Mouse (Mus musculus): Measurements from ENCODE around the gene Ctxn2.
"Not testable (repeated sequence)": the region's sequence is repeated elsewhere in the genome, so short reads cannot be mapped to it uniquely, and the experiment has no call there.

The Ctxn2 gene

GRCm38 (mm10) chr2:125135903-125136811 is at the start of gene Ctxn2:
Gene Ctxn2, plus strand, starts transcription at chr2:125136692.
- peak; percentile 15 for DNase-seq (ENCODE audit: low read depth)

DNA sequence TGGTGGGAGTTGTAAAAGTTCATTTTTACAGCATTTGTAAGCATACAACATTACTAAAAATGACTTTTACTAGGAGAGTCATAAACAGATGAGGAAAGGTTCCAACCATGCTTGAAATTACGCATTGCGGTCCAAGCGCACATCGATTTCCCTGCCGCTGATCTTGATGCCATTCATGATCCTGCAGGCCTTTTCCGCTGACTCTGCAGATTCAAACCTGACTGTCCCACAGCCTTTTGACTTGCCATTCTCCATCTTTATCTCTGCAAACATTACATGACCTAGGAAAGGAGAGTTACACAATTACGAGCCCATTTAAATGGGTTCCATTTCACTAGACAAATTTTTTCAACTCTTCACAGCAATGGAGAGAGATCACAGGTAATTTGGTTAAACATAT is 47.7 kb upstream of the Ctxn2 start:
- DNase-seq (ENCODE audit: low read depth) = no peak

DNA sequence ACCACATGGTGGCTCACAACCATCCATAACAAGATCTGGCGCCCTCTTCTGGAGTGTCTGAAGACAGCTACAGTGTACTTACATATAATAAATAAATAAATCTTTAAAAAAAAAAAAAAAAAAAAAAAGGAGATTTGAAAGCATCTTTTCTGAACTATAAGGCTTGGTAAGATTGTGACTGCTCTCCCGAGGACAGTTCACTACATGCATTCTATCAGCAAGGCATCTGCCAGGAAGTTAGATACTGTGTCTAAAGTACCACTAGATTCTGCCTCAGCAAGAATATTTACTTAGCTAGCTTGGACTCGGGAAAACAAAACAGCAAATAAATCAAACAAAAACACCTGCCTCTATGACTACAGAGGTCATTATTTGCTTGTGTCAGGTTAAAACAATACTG is 44.4 kb upstream of the Ctxn2 start:
- not testable (repeated sequence) for DNase-seq (ENCODE audit: low read depth)

DNA sequence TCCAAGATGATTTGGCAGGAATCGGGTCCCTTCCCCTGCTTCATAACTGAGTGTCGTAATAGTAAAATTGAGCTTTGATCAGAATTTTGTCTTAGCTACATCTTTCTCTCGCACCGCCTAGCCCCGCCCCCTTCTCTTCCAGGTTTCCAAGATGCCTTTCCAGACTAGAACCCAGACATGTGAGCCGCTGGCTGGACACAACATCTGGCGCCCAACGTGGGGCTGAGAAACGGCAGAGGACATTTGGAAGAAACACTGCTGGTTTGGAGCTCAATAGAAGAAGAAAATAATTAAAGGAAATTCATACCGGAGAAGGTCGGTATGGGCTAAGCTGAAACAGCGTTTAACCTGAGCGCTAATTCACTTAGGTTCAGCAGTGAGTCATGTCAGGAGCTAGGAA is 32.0 kb upstream of the Ctxn2 start:
- DNase-seq (ENCODE audit: low read depth) = not testable (repeated sequence)

GRCm38 (mm10) chr2:125106536-125106935 is 30.0 kb upstream of the Ctxn2 start:
- DNase-seq (ENCODE audit: low read depth) = not testable (repeated sequence)

DNA sequence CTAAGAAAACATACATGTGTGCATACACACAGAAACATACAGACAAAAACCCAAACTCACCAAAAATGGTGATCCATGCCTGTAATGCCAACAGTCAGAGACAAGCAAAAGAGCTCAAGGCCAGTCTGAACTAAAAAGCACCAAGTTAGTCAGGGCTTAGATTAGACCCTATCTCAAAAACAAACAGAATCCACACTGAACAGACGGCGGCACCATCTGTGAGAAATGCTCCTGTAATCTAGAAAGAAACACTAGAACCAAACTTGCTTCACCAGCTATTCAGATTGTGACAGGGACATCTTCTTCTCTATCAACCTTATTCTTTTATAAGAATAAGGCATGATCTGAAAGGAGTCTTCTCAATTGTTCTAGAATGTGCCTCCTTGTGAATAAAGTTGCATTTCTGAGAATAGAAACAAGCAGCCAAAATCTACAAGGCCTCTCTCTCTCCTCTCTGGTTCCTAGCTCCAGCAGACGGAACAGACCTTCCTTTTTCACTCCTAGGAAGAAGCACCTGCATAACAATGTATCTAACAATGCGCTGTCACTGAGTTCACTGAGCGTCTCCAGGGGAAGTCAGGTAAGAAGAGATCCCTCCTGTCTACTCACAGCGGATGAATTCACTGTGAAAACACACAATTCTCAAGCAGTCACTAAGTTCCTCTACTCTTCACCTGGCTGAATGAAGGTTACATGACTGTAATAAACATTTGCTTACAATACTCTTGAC is 16.9 kb upstream of the Ctxn2 start:
- no peak for DNase-seq (ENCODE audit: low read depth)

GRCm38 (mm10) chr2:125122288-125122623 is 14.2 kb upstream of the Ctxn2 start:
- peak; percentile 60 for DNase-seq (ENCODE audit: low read depth)

DNA sequence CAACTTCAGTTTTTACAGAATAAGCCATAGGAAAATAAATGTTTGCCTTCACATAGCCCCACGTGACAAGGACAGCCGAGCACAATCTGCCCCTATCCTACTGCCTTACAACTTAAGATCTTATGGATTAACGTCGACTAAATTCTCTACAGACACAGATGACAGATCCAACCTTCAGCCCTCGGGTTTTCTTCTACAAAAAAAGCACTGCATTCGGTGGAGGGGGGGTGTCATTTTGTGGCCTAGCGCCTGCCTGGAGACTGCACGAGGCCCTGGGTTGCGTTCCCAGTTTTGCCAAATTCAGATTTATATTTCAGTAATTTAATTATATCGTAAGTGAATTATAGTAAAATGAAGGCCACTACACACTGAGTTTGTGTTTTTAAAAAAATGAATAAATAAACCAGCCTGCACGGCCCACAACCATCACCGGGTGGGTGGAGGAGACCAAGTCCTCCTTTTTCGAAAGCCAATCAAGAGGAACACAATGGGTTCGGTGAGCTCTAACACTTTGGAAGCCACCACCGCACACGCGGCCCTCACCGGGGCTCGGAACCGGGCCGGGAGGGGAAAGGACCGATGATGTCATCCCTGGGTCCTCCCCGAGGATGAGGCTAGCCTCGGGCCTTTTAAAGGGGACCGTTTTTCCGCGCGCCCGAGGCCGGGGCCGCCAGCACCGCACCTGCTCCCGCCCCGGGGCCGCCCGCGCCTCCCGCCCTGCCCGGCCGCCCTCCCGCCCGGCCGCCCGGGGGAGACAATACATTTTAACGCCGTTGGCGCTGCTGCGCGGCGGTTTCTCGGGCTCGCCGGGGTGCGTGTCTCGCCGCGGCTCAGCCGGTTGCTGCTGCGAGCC is 13.6 kb upstream of the Ctxn2 start:
- DNase-seq (ENCODE audit: low read depth) = peak; percentile 45

DNA sequence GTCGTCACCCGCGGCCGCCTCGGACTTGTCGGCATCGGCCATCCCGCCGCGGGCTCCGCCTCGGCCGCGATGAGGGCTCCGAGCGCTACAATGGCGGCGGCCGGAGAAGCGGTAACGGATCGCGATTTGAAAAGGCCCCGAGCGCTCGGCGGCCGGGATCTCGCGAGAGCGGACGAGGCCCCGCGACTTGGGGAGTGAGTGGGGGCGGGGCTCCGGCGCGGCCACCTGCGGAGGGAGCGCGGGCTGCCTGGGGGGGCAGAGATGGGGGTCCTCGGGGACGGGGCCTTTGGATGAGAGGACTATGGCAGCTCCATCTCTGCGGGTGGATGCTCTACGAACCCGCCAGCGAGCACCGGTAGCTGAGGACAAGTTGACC is 13.0 kb upstream of the Ctxn2 start, which contains the start of gene Myef2:
Myef2 (minus strand) TSS at position 185 of the 376 bp plus-strand sequence.
- DNase-seq (ENCODE audit: low read depth) = peak; percentile 80

DNA sequence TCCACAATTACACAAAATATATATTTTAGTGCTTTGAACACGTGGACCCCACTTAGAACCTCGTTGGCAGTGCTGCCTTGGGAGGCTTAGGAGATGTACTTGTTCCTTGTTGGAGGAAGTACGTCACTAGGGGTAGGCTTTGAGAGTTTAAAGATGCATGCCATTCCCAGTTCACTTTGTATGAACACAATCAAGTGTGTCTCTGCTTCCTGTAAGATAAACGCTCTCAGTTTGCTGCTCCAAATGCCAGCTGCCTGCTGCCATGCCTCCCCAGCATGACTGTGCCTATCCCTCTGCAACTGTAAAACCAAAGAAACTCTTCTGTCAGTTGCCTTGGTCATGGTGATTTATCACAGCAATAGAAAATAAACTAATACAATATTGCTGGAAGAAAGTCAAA is 10.7 kb upstream of the Ctxn2 start:
- peak; percentile 8 for DNase-seq (ENCODE audit: low read depth)

DNA sequence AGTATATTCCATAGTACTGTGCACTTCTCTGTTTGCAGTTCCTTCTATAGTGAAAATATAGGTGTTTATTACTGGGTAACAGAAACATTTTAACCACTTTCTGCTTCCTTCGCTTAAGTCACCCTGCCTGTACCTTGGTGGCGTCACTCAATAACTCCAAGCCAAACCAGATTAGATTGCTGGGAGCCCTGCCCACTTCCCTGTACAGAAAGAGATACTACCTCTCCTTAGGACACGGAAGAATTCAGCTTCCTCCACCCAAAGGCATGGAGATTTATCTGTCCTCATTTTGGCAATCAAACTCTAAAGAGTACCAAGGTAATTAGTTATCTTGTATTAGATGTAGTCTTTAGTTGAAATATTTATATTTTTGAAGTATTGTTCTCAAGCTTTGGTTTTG is 9.7 kb upstream of the Ctxn2 start:
- no peak for DNase-seq (ENCODE audit: low read depth)

DNA sequence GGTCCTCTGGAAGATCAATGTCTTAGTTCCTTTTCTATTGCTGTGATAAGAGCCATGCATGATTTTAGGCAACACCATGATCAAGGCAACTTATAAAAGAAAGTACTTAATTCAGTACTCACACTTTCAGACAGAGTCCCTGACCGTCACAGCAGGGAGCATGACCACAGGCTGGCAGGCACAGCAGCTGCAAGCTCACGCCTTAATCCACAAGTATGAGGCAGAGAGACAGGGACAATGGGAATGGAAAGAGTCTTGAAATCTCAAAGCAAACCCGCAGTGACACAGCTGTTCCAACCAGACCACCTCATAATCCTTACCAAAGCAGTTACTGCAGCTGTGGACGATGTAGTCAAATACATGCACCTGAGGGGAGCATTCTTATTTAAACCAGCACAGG is 2.4 kb upstream of the Ctxn2 start:
- no peak for DNase-seq (ENCODE audit: low read depth)

DNA sequence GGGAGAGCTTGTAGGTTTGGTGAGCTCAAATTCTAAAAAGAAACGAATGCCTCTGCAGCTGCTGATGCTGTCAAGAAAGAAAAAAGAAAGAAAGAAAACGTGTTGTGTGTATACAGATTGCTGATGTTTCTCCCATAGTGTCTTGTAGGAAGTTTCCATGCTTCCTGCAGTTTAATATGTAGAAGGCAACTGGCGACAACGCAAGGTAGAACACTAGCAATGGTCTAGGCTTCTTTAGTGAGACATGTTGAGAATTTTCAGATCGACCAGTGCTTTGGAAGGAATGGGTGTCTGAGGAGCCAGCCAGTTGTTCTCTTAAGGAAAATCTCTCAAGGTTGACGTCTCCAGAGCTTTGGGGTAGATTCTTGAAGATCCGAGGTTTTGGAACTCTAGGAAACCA is 354 bp downstream of the Ctxn2 start:
- no peak for DNase-seq (ENCODE audit: low read depth)

GRCm38 (mm10) chr2:125142336-125142735 is 5.8 kb downstream of the Ctxn2 start:
- DNase-seq (ENCODE audit: low read depth) = no peak

- no peak for DNase-seq (ENCODE audit: low read depth)
Measured at GRCm38 (mm10) chr2:125152388-125152787, 15.9 kb downstream of the Ctxn2 start, which contains the start of gene Slc12a1. Gene Slc12a1, plus strand, starts transcription at chr2:125152505.

DNA sequence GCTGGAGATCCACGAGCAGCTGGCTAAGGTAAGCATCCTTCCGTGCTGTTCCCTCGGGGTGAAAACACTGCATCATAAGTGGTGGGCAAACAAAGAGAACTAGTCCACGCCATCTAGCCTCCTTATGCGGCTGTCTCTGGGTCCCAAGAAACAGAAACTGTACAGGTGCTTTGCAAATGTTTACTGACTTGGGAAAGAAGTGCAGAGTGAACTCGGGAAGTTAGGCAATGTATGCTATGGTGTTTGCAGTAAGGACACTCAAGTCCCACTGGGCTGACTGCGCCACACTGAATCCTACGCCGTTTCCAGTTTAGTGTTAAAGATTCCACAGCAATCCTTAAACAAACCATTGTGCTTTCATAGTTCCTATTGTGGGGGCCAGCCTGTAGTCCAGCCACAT is 17.8 kb downstream of the Ctxn2 start:
- no peak for DNase-seq (ENCODE audit: low read depth)

GRCm38 (mm10) chr2:125155504-125155903 is 19.0 kb downstream of the Ctxn2 start:
- DNase-seq (ENCODE audit: low read depth) = no peak

DNA sequence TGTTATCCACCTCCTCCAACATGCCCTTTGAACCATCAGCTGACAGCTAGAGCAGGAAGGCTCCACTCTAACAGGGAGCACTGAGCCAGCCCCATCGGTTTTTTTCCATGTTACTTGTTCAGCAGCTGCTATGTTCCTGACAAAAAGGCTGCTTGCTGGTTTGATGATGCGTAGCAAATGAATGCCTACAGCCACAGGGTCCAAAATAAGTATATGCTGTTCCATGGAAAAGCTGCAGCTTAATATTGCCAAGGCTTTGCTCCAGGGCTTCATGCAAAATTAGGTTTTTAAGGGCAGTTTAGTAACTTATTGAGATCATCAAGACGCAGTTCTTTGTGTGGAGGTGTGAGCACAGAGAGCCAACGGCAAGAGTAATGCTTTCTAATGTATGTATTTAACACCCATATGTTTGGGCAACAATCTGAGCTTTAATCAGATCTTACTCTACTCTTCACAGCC is 25.5 kb downstream of the Ctxn2 start:
- DNase-seq (ENCODE audit: low read depth) = no peak

DNA sequence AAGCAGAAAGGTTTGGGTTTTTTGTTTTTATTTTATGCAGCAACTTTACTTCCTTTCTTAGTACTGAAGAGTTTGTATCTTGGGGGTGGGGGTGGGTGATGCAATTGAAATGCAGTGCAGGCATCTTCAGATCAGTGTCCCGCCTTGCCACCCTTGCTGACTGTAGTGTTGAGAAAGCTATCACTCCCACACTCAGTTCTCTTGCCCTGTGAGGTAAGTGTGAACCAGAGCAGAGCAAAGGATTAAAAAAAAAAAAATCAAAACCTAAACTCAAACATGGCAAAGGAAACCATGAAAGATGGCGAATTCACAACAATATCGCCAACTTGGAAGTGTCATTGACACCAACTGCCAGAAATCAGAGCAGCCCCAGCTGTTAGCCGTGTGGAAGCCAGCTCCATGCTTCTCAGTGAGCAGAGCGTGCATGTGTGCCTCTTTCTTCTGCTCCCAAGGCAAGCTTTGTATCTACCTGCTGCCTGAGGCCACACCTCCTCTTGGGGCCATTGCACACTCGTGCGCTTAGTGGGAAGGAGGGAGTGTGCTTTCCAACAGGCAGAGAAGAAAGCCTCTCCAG is 41.8 kb downstream of the Ctxn2 start:
- DNase-seq (ENCODE audit: low read depth) = no peak

GRCm38 (mm10) chr2:125187904-125188303 is 51.4 kb downstream of the Ctxn2 start:
- no peak for DNase-seq (ENCODE audit: low read depth)

GRCm38 (mm10) chr2:125189197-125189596 is 52.7 kb downstream of the Ctxn2 start:
- DNase-seq (ENCODE audit: low read depth) = peak; percentile 50

- no peak for DNase-seq (ENCODE audit: low read depth)
Measured at GRCm38 (mm10) chr2:125192905-125193304, 56.4 kb downstream of the Ctxn2 start.
